Mouse (Mus musculus) forebrain, embryonic 16.5 days (tissue): ENCODE measurements around the gene Slc38a9. TPM values are rescaled to one million over a fixed set of nuclear protein-coding genes. Genes with fewer than 3 reads are reported as not detected.

ENCODE experiments used
- polyA plus RNA-seq: library from polyadenylated mRNA; unstranded; fragments of >200 nt; fragmentation: Nextera tagmentation; extraction: Ambion mirVana; gene quantifications from 2 replicates; pipeline ENCODE4 v1.2.1, GENCODE M21; 2015

Slc38a9 gene
- polyA plus RNA-seq, 1 experiment from 2014 or later, result 28.7 TPM

Other genes with a start within 250 kb of the Slc38a9 start
- gene Il6st, start 196.7 kb upstream of the Slc38a9 start, polyA plus RNA-seq, result 14.7 and 15.0 TPM in 2 replicates
- gene Il31ra, start 66.4 kb upstream of the Slc38a9 start, polyA plus RNA-seq, result 0.40 and 0.43 TPM in 2 replicates
- gene Ddx4, start 8.3 kb upstream of the Slc38a9 start, polyA plus RNA-seq, result 0.78 and 1.2 TPM in 2 replicates
- gene Plpp1, start 140.0 kb downstream of the Slc38a9 start, polyA plus RNA-seq, result 44.7 and 49.2 TPM in 2 replicates